ENCODE assay signal across 24 mouse cellular contexts in the genomic region with DNA sequence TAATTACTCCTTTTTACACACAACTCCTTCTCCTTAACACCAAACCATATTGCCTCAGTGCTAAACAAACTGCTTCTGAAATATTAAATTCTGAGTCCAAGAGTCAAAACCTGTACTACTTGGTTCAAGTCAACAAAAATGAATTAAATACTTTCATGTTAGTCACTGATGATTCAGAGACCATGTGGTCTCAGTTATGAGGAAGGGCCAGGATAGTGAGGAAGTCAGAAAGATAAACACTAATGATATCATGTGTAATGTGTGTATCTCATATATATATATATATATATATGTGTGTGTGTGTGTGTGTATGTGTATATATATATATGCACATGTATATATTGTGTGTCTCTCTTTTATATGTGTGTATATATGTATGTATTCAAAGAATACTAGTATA. TPM values are rescaled to one million over a fixed set of nuclear protein-coding genes. Genes with fewer than 3 reads are reported as not detected.
A peak's percentile ranks its signal among the peaks of the same experiment; 100 is the strongest.
DNase-seq lines count a peak whose midpoint lies in the region; TF ChIP-seq lines count a peak whose summit lies in the region.
"Had no signal": no experiment of that assay in that cellular context is flagged by ENCODE, and none has a peak within 500 bp of the region (broad histone marks: within the 10 kb centered on the region; RNA-seq: fewer than 3 reads in every experiment).

No protein-coding gene starts in this region.

- peak; percentile 36 to 73; a peak in 3 of 4 replicates for TF ChIP-seq EP300 in MEL (IDR thresholded peaks at IDR 0.05; ENCODE audit: low read depth in 1 of 2, low read length in 2 of 2)

- H3K79me2 ChIP-seq in MEL (ENCODE audit: control insufficient read depth, insufficient read depth, low read length, poor library complexity) (peaks cover 5% of the 10 kb centered on the region), macrophage (ENCODE audit: inconsistent target) (peaks cover 48% of the 10 kb centered on the region)

- no peaks in the 10 kb centered on the region for H3K9me3 ChIP-seq in MEL (replicated peaks; ENCODE audit: insufficient read depth, low read length)
- H3K9me3 ChIP-seq: embryonic facial prominence, embryonic 12.5 days; embryonic facial prominence, embryonic 15.5 days; heart, embryonic 12.5 days; heart, embryonic 15.5 days; hindbrain, embryonic 10.5 days; hindbrain, embryonic 13.5 days had no signal

- no peak overlapping the region for H3K4me3 ChIP-seq in MEL (ENCODE audit: control insufficient read depth in 1 of 2, insufficient read depth in 1 of 2, low read depth in 2 of 2, low read length in 2 of 2)
- no peak overlapping the region for H3K4me3 ChIP-seq in macrophage (ENCODE audit: inconsistent target)
- H3K4me3 ChIP-seq: embryonic facial prominence, embryonic 12.5 days; embryonic facial prominence, embryonic 15.5 days; heart, embryonic 12.5 days; heart, embryonic 15.5 days; hindbrain, embryonic 10.5 days; hindbrain, embryonic 13.5 days had no signal

- DNase-seq in 416B (ENCODE audit: low read depth) = peak; percentile 82
- peak; percentile 66 for DNase-seq in MEL (ENCODE audit: low read depth, low spot score)
- no peak for DNase-seq in frontal cortex, adult 2 months (ENCODE audit: extremely low spot score in 1 of 2, low spot score in 1 of 2)
- no peak for DNase-seq in adrenal gland, postnatal 4 days (ENCODE audit: low spot score in 2 of 2)
- no peak for DNase-seq in spleen, postnatal 10 days (ENCODE audit: low spot score in 2 of 2)
- DNase-seq: adrenal gland, postnatal 14 days; B cell, adult 2 months; cerebellum, adult 2 months; cerebellum, adult 9-11 months; cerebellum, postnatal 25 days; forebrain, postnatal 0 days; gastrocnemius, postnatal 25 days; heart, adult 18-20 months; heart, postnatal 10 days; heart, postnatal 36 days had no signal

- no peak for TF ChIP-seq POLR2A in MEL (IDR thresholded peaks at IDR 0.05; ENCODE audit: control insufficient read depth in 1 of 2, insufficient read depth in 1 of 2, low read depth in 1 of 2, low read length in 2 of 2, poor library complexity in 1 of 2)

- TF ChIP-seq RAD21 in MEL (IDR thresholded peaks at IDR 0.05; ENCODE audit: low read depth, low read length) = no peak

- H3K27me3 ChIP-seq in MEL (ENCODE audit: control insufficient read depth in 1 of 2, insufficient read depth in 2 of 2, low read length in 2 of 2) = no peaks in the 10 kb centered on the region
- H3K27me3 ChIP-seq: embryonic facial prominence, embryonic 12.5 days; embryonic facial prominence, embryonic 15.5 days; heart, embryonic 12.5 days; heart, embryonic 15.5 days; hindbrain, embryonic 13.5 days; Patski had no signal

- H3K36me3 ChIP-seq in MEL (ENCODE audit: control insufficient read depth in 1 of 2, insufficient read depth in 2 of 2, low read length in 2 of 2) (peaks cover 17 to 41% of the 10 kb centered on the region in 2 experiments), macrophage (ENCODE audit: inconsistent target) (peaks cover 22% of the 10 kb centered on the region)

- peaks cover 26 to 43% of the 10 kb centered on the region in 2 experiments for H3K4me1 ChIP-seq in MEL (ENCODE audit: control insufficient read depth in 1 of 2, insufficient read depth in 2 of 2, low read length in 2 of 2)
- H3K4me1 ChIP-seq: embryonic facial prominence, embryonic 12.5 days; hindbrain, embryonic 10.5 days; hindbrain, embryonic 13.5 days had no signal

- TF ChIP-seq CTCF in MEL (IDR thresholded peaks at IDR 0.05 in 2 of 3, conservative IDR thresholded peaks at IDR 0.05 in 1 of 3; ENCODE audit: control insufficient read depth in 1 of 3, insufficient read depth in 1 of 3, low read depth in 2 of 3, low read length in 3 of 3, poor library complexity in 1 of 3, severe bottlenecking in 1 of 3) = no peak

- H3K27ac ChIP-seq in MEL (ENCODE audit: control insufficient read depth, low read depth, low read length) (no peak overlapping the region), macrophage (peak overlapping the region; percentile 91)
- H3K27ac ChIP-seq: embryonic facial prominence, embryonic 12.5 days; embryonic facial prominence, embryonic 15.5 days; heart, embryonic 15.5 days; hindbrain, embryonic 10.5 days; hindbrain, embryonic 13.5 days; hindbrain, postnatal 0 days had no signal

- no peak overlapping the region for H3K9ac ChIP-seq in MEL (ENCODE audit: control insufficient read depth, low read depth, low read length, poor library complexity, severe bottlenecking)
- H3K9ac ChIP-seq: embryonic facial prominence, embryonic 12.5 days; embryonic facial prominence, embryonic 15.5 days; forebrain, postnatal 0 days; heart, embryonic 12.5 days; heart, embryonic 15.5 days; hindbrain, embryonic 13.5 days had no signal

TF ChIP-seq in MEL, 35 proteins besides CTCF, POLR2A, EP300 and RAD21:
- TF ChIP-seq MXI1 (IDR thresholded peaks at IDR 0.05; ENCODE audit: low read depth, low read length) = peak; percentile 66
- peak; percentile 90 for TF ChIP-seq ETS1 (IDR thresholded peaks at IDR 0.05; ENCODE audit: low read depth, low read length)
- TF ChIP-seq UBTF (IDR thresholded peaks at IDR 0.05; ENCODE audit: borderline replicate concordance, insufficient read depth, low read depth, low read length) = no peak
- no peak for TF ChIP-seq TBP (IDR thresholded peaks at IDR 0.05; ENCODE audit: low read depth, low read length)
- TF ChIP-seq TCF12 (IDR thresholded peaks at IDR 0.05; ENCODE audit: low read depth, low read length) = no peak
- TF ChIP-seq NELFE (IDR thresholded peaks at IDR 0.05; ENCODE audit: low read depth, low read length) = no peak
- peak; percentile 68; the same call in 1 of the 2 replicates for TF ChIP-seq USF1 (IDR thresholded peaks at IDR 0.05; ENCODE audit: low read depth, low read length)
- TF ChIP-seq MYC (IDR thresholded peaks at IDR 0.05; ENCODE audit: low read depth, low read length) = peak; percentile 91
- TF ChIP-seq GABPA (IDR thresholded peaks at IDR 0.05; ENCODE audit: low read depth, low read length) = no peak
- 0 out of 2 replicates have a peak, but pooled peaks have one; percentile 39 for TF ChIP-seq MAX (IDR thresholded peaks at IDR 0.05; ENCODE audit: low read length)
- peak; percentile 43; the same call in 1 of the 2 replicates for TF ChIP-seq SIN3A (IDR thresholded peaks at IDR 0.05; ENCODE audit: low read length)
- TF ChIP-seq GATA1 (IDR thresholded peaks at IDR 0.05; ENCODE audit: low read depth, low read length) = peak; percentile 61; the same call in 1 of the 2 replicates

RNA-seq across cellular contexts. Expression of a gene that starts 12.4 kb away (rescaled TPM):
- total RNA-seq in MEL (2012; rRNA removed) = 22.4 and 24.5 TPM in 2 replicates
- polyA plus RNA-seq in MEL (2012; ENCODE audit: insufficient read depth in 1 of 2, insufficient read length in 2 of 2, low read depth in 1 of 2, low replicate concordance in 2 of 2, missing spikeins in 1 of 2) (100 to 1,000 TPM in 1 of 2 experiments, 10 to 100 TPM in 1; 17.5 to 119 TPM), macrophage (2018) (19.7 to 20.0 TPM (median 19.8 TPM) in 3 replicates)
- total RNA-seq in macrophage (2018; cell fraction: chromatin; rRNA removed) = 10 to 100 TPM in 24 of 26 experiments, 1 to 10 TPM in 2; 7.9 to 36.5 (median 23.9) TPM
- 10 to 100 TPM; 10.3 to 30.2 (median 20.1) TPM for total RNA-seq in macrophage (2018; cell fraction: cytosol; rRNA removed)
- 10 to 100 TPM; 11.2 to 60.9 (median 31.8) TPM for total RNA-seq in macrophage (2018; cell fraction: nucleus; rRNA removed)
- 8.9 and 9.9 TPM in 2 replicates for polyA plus RNA-seq in frontal cortex, adult 2 months (2012; rRNA removed)
- total RNA-seq in adrenal gland, postnatal 4 days (2021) = 10 to 100 TPM; 19.9 to 22.3 TPM

Comparison
In these comparisons a context has a peak if more than half of its experiments do, and no peak if none do; other contexts are left out.
1. DNase-seq: peak in 416B (single experiment) and MEL (single experiment); none in frontal cortex, adult 2 months (0 of 2), adrenal gland, postnatal 4 days (0 of 2) and spleen, postnatal 10 days (0 of 2).